Mouse (Mus musculus): ENCODE data around the gene Zer1. TPM values are rescaled to one million over a fixed set of nuclear protein-coding genes. Genes with fewer than 3 reads are reported as not detected.
"Not testable (repeated sequence)": the region's sequence is repeated elsewhere in the genome, so short reads cannot be mapped to it uniquely, and the experiment has no call there.

Zer1 gene
- polyA plus RNA-seq, 1 experiment, result 56.6 TPM

DNA sequence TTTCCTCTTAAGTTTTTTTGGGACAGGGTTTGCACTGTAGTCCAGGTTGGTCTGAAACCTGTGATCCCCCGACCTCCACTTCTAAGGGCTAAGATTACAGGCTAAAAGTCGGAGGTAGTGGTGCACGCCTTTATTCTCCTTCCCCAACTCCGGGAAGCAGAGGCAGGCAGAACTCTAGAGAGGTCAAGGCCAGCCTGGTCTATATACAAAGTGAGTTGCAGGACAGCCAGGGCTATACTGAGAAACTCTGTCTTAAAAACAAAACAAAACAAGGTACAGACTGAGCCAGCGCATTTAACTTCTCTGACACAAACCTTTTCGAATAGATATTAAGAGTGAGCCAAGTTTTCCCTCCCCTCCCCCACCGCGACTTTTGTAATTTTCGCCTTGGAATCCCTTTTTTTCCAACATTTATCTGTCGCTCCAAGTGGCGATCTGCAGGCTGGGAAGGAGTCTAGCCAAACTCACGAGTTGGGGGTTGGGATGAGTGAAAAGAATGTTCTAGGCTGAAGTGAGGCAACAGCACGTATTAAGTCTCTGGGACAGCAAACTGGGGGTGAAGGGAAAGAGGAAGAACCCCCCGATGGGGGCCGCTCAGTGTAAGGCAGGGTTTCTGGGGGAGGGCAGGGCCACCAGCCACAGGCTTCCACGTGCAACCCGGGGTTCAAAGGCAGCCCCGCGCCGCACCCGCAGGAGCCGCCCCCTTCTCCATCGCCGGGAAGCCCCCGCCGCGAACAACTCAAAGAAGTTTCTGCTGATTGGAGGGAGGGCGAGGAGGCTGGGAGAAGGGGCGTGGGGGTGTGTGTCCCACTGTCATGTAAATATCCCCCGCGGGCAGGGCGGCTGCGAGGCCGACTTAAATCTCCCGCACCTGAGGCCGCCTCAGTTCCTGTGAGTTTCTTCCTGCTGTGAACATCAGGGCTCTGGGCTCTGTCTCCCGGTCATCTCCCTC, 62.9 kb downstream of the Zer1 start:
- peaks cover 4% of the 10 kb centered on the region for H3K4me1 ChIP-seq (ENCODE audit: control insufficient read depth, insufficient read depth, low read length)
- 10% methylated on average over 37 of the region's 37 CpGs for WGBS
- no peak for TF ChIP-seq CTCF (IDR thresholded peaks at IDR 0.05; ENCODE audit: insufficient read depth, low read length)
- TF ChIP-seq POLR2A (IDR thresholded peaks at IDR 0.05; ENCODE audit: borderline replicate concordance, extremely low read depth, low read depth, low read length), result no peak
- DNase-seq, result peak; percentile 57
- peak overlapping the region; percentile 64 for H3K4me3 ChIP-seq (replicated peaks; ENCODE audit: extremely low read depth, low read depth, low read length)

DNA sequence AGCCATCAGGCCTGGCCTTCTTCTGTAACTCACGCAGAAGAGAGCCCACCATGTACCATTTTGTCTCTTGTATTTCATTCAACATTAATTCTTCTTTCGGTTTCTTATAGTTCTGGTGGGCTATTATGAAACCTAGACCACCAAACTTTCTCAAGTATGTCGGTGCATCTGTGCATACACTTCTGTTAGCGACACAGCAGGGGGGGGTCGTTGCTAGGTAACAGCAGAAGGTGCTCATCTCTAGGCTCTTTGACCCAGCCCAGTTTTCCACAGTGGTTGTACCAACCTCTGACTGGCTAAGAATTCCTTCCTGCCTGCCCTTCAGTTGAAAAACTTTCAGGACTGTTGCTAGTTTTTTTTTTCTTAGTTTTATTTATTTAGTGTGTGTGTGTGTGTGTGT, 66.0 kb downstream of the Zer1 start:
- Histone ChIP-seq H3K4me1 (ENCODE audit: control insufficient read depth, insufficient read depth, low read length) (peaks cover 4% of the 10 kb centered on the region), H3K4me3 (replicated peaks; ENCODE audit: extremely low read depth, low read depth, low read length) (no peak overlapping the region)
- WGBS, result 67% methylated on average over 5 of the region's 5 CpGs
- TF ChIP-seq POLR2A (IDR thresholded peaks at IDR 0.05; ENCODE audit: borderline replicate concordance, extremely low read depth, low read depth, low read length), result no peak
- TF ChIP-seq CTCF (IDR thresholded peaks at IDR 0.05; ENCODE audit: insufficient read depth, low read length), result no peak
- DNase-seq, result no peak

DNA sequence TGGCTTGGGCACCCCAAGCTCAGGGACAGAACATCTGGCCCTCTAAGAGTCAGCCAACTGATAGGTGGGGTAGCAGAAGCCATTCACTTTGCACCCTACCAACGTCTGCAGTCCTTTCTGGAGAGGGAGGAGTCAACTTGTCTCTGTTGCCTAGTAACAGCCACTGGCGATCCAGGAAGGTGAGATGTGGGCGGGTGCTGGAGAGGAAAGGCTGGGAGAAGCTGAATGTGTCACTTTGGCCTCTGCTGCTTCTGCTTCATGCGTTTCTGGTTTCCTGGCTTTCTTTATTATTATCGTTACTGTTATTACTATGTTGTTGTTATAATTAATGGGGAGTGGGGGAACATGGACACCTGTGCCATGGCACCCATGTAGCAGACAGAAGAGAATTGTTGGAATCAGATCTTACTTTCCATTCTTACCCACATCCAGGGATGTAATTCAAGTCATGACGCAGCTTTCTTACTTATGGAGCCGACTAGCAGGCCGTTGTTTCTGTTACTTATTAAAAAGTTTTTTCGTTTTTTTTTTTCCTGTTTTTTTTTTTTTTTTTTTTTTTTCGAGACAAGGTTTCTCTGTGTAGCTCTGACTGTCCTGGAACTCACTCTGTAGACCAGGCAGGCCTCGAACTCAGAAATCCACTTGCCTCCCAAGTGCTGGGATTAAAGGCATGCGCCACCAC, 67.0 kb downstream of the Zer1 start, which contains the start of gene Set:
Set (plus strand) TSS at position 156 of the 682 bp plus-strand sequence.
- no peaks in the 10 kb centered on the region for H3K4me1 ChIP-seq (ENCODE audit: control insufficient read depth, insufficient read depth, low read length)
- H3K4me3 ChIP-seq (replicated peaks; ENCODE audit: extremely low read depth, low read depth, low read length), result no peak within 1 kb of the TSS
- TF ChIP-seq POLR2A (IDR thresholded peaks at IDR 0.05; ENCODE audit: borderline replicate concordance, extremely low read depth, low read depth, low read length) (no peak), CTCF (IDR thresholded peaks at IDR 0.05; ENCODE audit: insufficient read depth, low read length) (no peak)
- WGBS, result 43% methylated on average over 12 of the region's 12 CpGs
- no peak for DNase-seq

DNA sequence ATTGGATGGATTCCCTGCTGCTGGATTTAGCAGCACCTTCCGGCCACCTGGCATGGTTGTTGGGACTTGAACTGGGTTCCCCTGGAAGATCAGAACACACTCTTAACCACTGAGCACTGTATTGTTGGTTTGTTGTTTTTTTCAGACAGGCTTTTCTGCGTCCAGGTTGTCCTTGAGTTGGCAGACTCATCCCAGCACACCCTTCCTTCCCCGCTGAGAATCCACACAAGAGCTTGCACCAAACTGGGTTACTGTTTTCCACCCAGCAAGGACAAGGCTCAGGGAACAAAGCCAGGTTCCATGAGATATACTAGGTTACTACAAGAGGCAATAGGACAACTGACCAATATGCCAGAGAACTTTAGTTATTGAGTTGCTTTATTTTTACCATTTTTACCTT, 67.6 kb downstream of the Zer1 start:
- no peak for DNase-seq
- 80% methylated on average over 3 of the region's 3 CpGs for WGBS
- Histone ChIP-seq H3K4me3 (replicated peaks; ENCODE audit: extremely low read depth, low read depth, low read length) (no peak overlapping the region), H3K4me1 (ENCODE audit: control insufficient read depth, insufficient read depth, low read length) (no peaks in the 10 kb centered on the region)
- TF ChIP-seq CTCF (IDR thresholded peaks at IDR 0.05; ENCODE audit: insufficient read depth, low read length) (no peak), POLR2A (IDR thresholded peaks at IDR 0.05; ENCODE audit: borderline replicate concordance, extremely low read depth, low read depth, low read length) (no peak)

DNA sequence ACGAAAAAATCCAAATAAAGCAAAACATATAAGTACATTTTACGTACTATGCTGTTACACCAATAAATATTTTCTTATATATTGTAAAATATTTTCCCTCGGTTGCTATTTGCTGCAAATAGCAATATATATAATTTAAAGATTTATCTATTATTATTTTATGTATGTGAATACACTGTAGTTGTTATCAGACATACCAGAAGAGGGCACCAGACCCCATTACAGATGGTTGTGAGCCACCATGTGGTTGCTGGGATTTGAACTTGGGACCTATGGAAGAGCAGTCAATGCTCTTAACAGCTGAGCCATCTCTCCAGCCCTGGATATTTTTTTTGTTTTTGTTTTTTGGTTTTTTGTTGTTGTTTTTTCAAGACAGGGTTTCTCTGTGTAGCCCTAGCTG, 69.1 kb downstream of the Zer1 start:
- 93% methylated on average over 3 of the region's 3 CpGs for WGBS
- not testable (repeated sequence) for H3K4me1 ChIP-seq (ENCODE audit: control insufficient read depth, insufficient read depth, low read length); H3K4me3 ChIP-seq (replicated peaks; ENCODE audit: extremely low read depth, low read depth, low read length); DNase-seq

GRCm38 (mm10) chr2:30051992-30052761, 72.2 kb downstream of the Zer1 start:
- 33% methylated on average over 6 of the region's 6 CpGs for WGBS
- no peak overlapping the region for H3K4me3 ChIP-seq (replicated peaks; ENCODE audit: extremely low read depth, low read depth, low read length)
- TF ChIP-seq POLR2A (IDR thresholded peaks at IDR 0.05; ENCODE audit: borderline replicate concordance, extremely low read depth, low read depth, low read length), result no peak
- no peak for TF ChIP-seq CTCF (IDR thresholded peaks at IDR 0.05; ENCODE audit: insufficient read depth, low read length)
- no peak for DNase-seq
- no peaks in the 10 kb centered on the region for H3K4me1 ChIP-seq (ENCODE audit: control insufficient read depth, insufficient read depth, low read length)

DNA sequence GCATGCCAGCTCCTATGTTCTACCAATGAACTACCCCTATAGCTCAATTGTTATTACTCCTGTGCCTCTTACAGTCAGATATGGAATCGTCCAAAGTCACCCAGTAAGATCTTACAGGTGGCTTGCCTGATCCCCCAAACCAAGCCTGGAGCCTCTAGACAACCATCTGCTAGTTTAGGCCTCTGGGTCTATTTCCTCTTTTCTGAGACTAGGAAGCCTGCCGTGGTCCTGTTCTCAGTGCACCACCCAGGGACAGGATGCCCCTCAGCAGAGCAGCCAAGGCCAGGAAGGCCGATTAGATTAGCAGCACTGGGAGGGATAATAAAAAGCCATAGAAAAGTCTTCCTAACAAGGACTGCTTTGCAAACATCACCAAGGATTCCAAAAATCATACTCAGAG, 74.6 kb downstream of the Zer1 start:
- TF ChIP-seq CTCF (IDR thresholded peaks at IDR 0.05; ENCODE audit: insufficient read depth, low read length) (no peak), POLR2A (IDR thresholded peaks at IDR 0.05; ENCODE audit: borderline replicate concordance, extremely low read depth, low read depth, low read length) (no peak)
- Histone ChIP-seq H3K4me1 (ENCODE audit: control insufficient read depth, insufficient read depth, low read length) (no peaks in the 10 kb centered on the region), H3K4me3 (replicated peaks; ENCODE audit: extremely low read depth, low read depth, low read length) (no peak overlapping the region)
- no peak for DNase-seq
- 70% methylated on average over 3 of the region's 3 CpGs for WGBS

DNA sequence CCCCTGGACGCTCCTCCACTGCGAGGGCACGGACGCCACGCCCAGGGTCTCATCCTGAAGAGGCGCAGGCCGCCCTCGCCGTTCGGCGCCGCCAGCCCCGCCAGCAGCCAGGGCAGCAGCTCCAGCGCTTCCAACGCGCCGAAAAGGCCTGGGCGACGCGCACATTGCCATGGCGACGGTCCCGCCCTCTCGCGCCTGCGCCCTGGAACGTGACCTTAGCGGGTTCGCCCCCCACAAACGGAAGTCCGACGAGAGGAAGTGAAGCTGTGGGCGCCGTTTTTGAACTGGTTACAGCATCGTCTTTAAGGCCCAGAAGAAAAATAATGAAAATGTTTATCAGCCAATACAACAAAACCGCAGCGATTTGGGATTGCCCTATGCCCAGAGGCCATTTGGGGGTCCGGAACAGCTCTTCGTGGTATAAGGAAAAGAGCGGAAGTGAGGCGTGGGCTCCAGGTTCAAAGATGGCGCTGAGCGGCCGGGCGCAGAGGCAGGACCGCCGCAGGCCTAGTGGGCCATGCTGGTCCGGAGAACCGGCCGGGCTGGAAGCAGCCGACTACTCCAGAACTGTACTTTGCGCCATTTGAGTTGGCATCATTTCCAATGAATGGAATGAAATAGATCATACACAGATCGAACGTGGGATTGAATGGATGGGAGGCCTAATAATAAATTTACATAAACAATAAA, 75.5 kb downstream of the Zer1 start, which contains the start of gene Wdr34:
Wdr34 (minus strand) TSS at position 183 of the 690 bp plus-strand sequence.
- Histone ChIP-seq H3K4me3 (replicated peaks; ENCODE audit: extremely low read depth, low read depth, low read length) (peak within 1 kb of the TSS; percentile 69), H3K4me1 (ENCODE audit: control insufficient read depth, insufficient read depth, low read length) (no peaks in the 10 kb centered on the region)
- DNase-seq, result peak; percentile 98
- under 1% methylated on average over 54 of the region's 54 CpGs for WGBS
- TF ChIP-seq POLR2A (IDR thresholded peaks at IDR 0.05; ENCODE audit: borderline replicate concordance, extremely low read depth, low read depth, low read length), result peak; percentile 61; the same call in 1 of the 2 replicates
- TF ChIP-seq CTCF (IDR thresholded peaks at IDR 0.05; ENCODE audit: insufficient read depth, low read length), result no peak

DNA sequence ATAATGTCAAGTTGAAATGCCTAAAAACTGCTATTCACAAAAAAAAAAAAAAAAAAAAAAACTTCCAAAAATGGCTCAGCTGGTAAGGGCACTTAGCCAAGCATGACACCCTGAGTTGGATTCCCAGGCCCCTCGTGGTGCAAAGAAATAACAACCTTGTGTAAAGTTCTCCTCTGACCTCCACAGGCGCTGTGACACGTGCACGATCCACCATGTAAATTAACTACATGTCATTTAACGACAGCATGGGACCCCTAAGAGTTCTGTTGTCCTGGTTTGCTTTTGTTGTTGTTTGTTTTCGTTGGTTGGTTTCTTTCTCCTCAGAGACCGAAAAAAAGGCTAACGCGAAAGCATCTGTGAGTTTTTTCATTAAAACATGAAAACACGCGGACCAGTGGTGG, 76.3 kb downstream of the Zer1 start:
- Histone ChIP-seq H3K4me1 (ENCODE audit: control insufficient read depth, insufficient read depth, low read length) (no peaks in the 10 kb centered on the region), H3K4me3 (replicated peaks; ENCODE audit: extremely low read depth, low read depth, low read length) (peak overlapping the region; percentile 69)
- WGBS, result 45% methylated on average over 11 of the region's 11 CpGs
- no peak for TF ChIP-seq POLR2A (IDR thresholded peaks at IDR 0.05; ENCODE audit: borderline replicate concordance, extremely low read depth, low read depth, low read length)
- no peak for DNase-seq

Other genes with a start within 250 kb of the Zer1 start
- gene Odf2, start 235.4 kb downstream of the Zer1 start, polyA plus RNA-seq (2012; rRNA removed), result 27.3 and 35.5 TPM in 2 replicates
- 20.4 and 27.1 TPM in 2 replicates for gene Gle1, start 189.2 kb downstream of the Zer1 start, polyA plus RNA-seq (2012; rRNA removed)
- 299 and 313 TPM in 2 replicates for gene Sptan1, start 159.0 kb downstream of the Zer1 start, polyA plus RNA-seq (2012; rRNA removed)
- gene Wdr34, start 75.7 kb downstream of the Zer1 start, polyA plus RNA-seq (2012; rRNA removed), result 27.1 and 31.3 TPM in 2 replicates
- 35.5 and 39.7 TPM in 2 replicates for gene Set, start 67.2 kb downstream of the Zer1 start, polyA plus RNA-seq (2012; rRNA removed)
- 29.0 and 31.3 TPM in 2 replicates for gene Pkn3, start 46.9 kb downstream of the Zer1 start, polyA plus RNA-seq (2012; rRNA removed)
- gene Zdhhc12, start 30.9 kb downstream of the Zer1 start, polyA plus RNA-seq (2012; rRNA removed), result 63.0 and 65.3 TPM in 2 replicates
- 43.3 and 56.6 TPM in 2 replicates for gene Tbc1d13, start 9.2 kb upstream of the Zer1 start, polyA plus RNA-seq (2012; rRNA removed)
- 58.1 and 87.9 TPM in 2 replicates for gene Endog, start 46.9 kb upstream of the Zer1 start, polyA plus RNA-seq (2012; rRNA removed)
- 18.3 and 18.8 TPM in 2 replicates for gene Spout1, start 53.9 kb upstream of the Zer1 start, polyA plus RNA-seq (2012; rRNA removed)
- 23.5 and 51.9 TPM in 2 replicates for gene Kyat1, start 81.3 kb upstream of the Zer1 start, polyA plus RNA-seq (2012; rRNA removed)
- 56.5 and 66.7 TPM in 2 replicates for gene Lrrc8a, start 113.1 kb upstream of the Zer1 start, polyA plus RNA-seq (2012; rRNA removed)
- 11.6 and 18.8 TPM in 2 replicates for gene Gm28035, start 116.0 kb upstream of the Zer1 start, polyA plus RNA-seq (2012; rRNA removed)
- 16.0 and 23.9 TPM in 2 replicates for gene Phyhd1, start 141.6 kb upstream of the Zer1 start, polyA plus RNA-seq (2012; rRNA removed)
- not detected in 2 replicates for gene Gm28038, start 156.5 kb upstream of the Zer1 start, polyA plus RNA-seq (2012; rRNA removed)
- gene Dolk, start 161.7 kb upstream of the Zer1 start, polyA plus RNA-seq (2012; rRNA removed), result 21.1 and 22.2 TPM in 2 replicates
- gene Nup188, start 161.8 kb upstream of the Zer1 start, polyA plus RNA-seq (2012; rRNA removed), result 27.3 and 28.1 TPM in 2 replicates
- 132 and 136 TPM in 2 replicates for gene Sh3glb2, start 234.8 kb upstream of the Zer1 start, polyA plus RNA-seq (2012; rRNA removed)
- 28.2 and 36.1 TPM in 2 replicates for gene Miga2, start 239.6 kb upstream of the Zer1 start, polyA plus RNA-seq (2012; rRNA removed)